Mouse (Mus musculus) CH12.LX (cell line): ENCODE measurements around the gene Hoxc4. TPM values are rescaled to one million over a fixed set of nuclear protein-coding genes. Genes with fewer than 3 reads are reported as not detected.

Source experiments
- DNase-seq: peaks from one replicate; pipeline ENCODE4 v3.0.0-alpha.2; 2013; ENCODE audit errors: extremely low read depth
- H3K27ac ChIP-seq: 2 replicates; pipeline ENCODE4 v1.5.1; 2012; ENCODE audit warnings: low read depth, mild to moderate bottlenecking, control low read depth, moderate library complexity; ENCODE audit not compliant: insufficient read depth
- H3K27me3 ChIP-seq: replicated peaks from 2 replicates; pipeline ENCODE3; 2012; ENCODE audit warnings: inconsistent platforms
- H3K36me3 ChIP-seq, 2 experiments: replicated peaks in 1 of 2; 2 replicates each; pipeline versions ENCODE3 to v1.6.1; 2012; ENCODE audit warnings: inconsistent platforms in 1 of 2, low read length in 1 of 2, mild to moderate bottlenecking in 1 of 2, mixed read lengths in 1 of 2, moderate library complexity in 1 of 2; ENCODE audit not compliant: control insufficient read depth in 1 of 2, insufficient read depth in 1 of 2
- H3K4me1 ChIP-seq, 2 experiments: 2 replicates each; pipeline ENCODE4 v1.6.1; 2012; ENCODE audit warnings: inconsistent platforms in 1 of 2, moderate library complexity in 1 of 2; ENCODE audit not compliant: insufficient read depth in 2 of 2, control insufficient read depth in 1 of 2
- H3K4me2 ChIP-seq: 2 replicates; pipeline ENCODE4 v1.6.1; 2012; ENCODE audit warnings: low read depth, mild to moderate bottlenecking, control low read depth; ENCODE audit not compliant: poor library complexity, insufficient read depth, severe bottlenecking
- H3K4me3 ChIP-seq, 3 experiments: fragments of 150-350 bp in 1 of 3; sonication (generic) in 1 of 3; replicated peaks in 1 of 3; 2 replicates each; pipeline versions ENCODE3 to v1.5.1; 2011 to 2012; ENCODE audit warnings: low read depth in 2 of 3, low read length in 2 of 3, mild to moderate bottlenecking in 2 of 3, moderate library complexity in 2 of 3, control low read depth in 1 of 3, improper control_type of control experiment in 1 of 3, inconsistent platforms in 1 of 3, mixed read lengths in 1 of 3; ENCODE audit not compliant: poor library complexity in 1 of 3
- H3K79me2 ChIP-seq: replicated peaks from 2 replicates; pipeline ENCODE4 v1.6.1; 2012; ENCODE audit warnings: mild to moderate bottlenecking, moderate library complexity; ENCODE audit not compliant: control insufficient read depth, poor library complexity, insufficient read depth, severe bottlenecking; ENCODE audit errors: extremely low read depth
- H3K9ac ChIP-seq: 2 replicates; pipeline ENCODE4 v1.6.1; 2012; ENCODE audit warnings: low read depth, mild to moderate bottlenecking, control low read depth, moderate library complexity; ENCODE audit not compliant: insufficient read depth
- H3K9me3 ChIP-seq: replicated peaks from 2 replicates; pipeline ENCODE3; 2012; ENCODE audit warnings: low read length, inconsistent platforms, mixed read lengths
- CHD1 ChIP-seq: IDR thresholded peaks from 2 replicates; pipeline ENCODE4 v1.6.1; 2012; ENCODE audit warnings: low read depth, low read length, improper control_type of control experiment, inconsistent platforms
- CHD2 ChIP-seq: IDR thresholded peaks from 2 replicates; pipeline ENCODE4 v1.6.1; 2011; ENCODE audit warnings: low read length, improper control_type of control experiment
- CTCF ChIP-seq, 2 experiments: IDR thresholded peaks in 1 of 2; conservative IDR thresholded peaks in 1 of 2; 2 replicates each; pipeline ENCODE4 v1.5.1; 2011 to 2012; ENCODE audit warnings: low read depth in 2 of 2, low read length in 2 of 2, improper control_type of control experiment in 1 of 2, inconsistent platforms in 1 of 2, mild to moderate bottlenecking in 1 of 2, moderate library complexity in 1 of 2
- GABPA ChIP-seq: IDR thresholded peaks from 2 replicates; pipeline ENCODE4 v1.6.1; 2012; ENCODE audit warnings: low read depth, low read length, improper control_type of control experiment, inconsistent platforms; ENCODE audit not compliant: insufficient replicate concordance
- MAX ChIP-seq: IDR thresholded peaks from 2 replicates; pipeline ENCODE4 v1.6.1; 2011; ENCODE audit warnings: low read length, improper control_type of control experiment
- MAZ ChIP-seq: IDR thresholded peaks from 2 replicates; pipeline ENCODE4 v1.6.1; 2012; ENCODE audit warnings: low read depth, mild to moderate bottlenecking, inconsistent platforms, low read length, improper control_type of control experiment, moderate library complexity
- MXI1 ChIP-seq: IDR thresholded peaks from 2 replicates; pipeline ENCODE4 v1.6.1; 2011; ENCODE audit warnings: mild to moderate bottlenecking, low read depth, low read length, improper control_type of control experiment
- MYC ChIP-seq: IDR thresholded peaks from 2 replicates; pipeline ENCODE4 v1.6.1; 2011; ENCODE audit warnings: low read depth, mild to moderate bottlenecking, improper control_type of control experiment, low read length
- POLR2A ChIP-seq: IDR thresholded peaks from 2 replicates; pipeline ENCODE4 v1.6.1; 2011; ENCODE audit warnings: low read depth, mild to moderate bottlenecking, improper control_type of control experiment, low read length
- SIN3A ChIP-seq: IDR thresholded peaks from 2 replicates; pipeline ENCODE4 v1.6.1; 2012; ENCODE audit warnings: low read length, improper control_type of control experiment, inconsistent platforms
- TBP ChIP-seq: conservative IDR thresholded peaks from 2 replicates; pipeline ENCODE4 v1.6.1; 2011; ENCODE audit warnings: low read depth, low read length, improper control_type of control experiment
- TCF12 ChIP-seq: IDR thresholded peaks from 2 replicates; pipeline ENCODE4 v1.6.1; 2014; ENCODE audit warnings: low read depth, mild to moderate bottlenecking, inconsistent platforms, low read length, improper control_type of control experiment
- UBTF ChIP-seq: IDR thresholded peaks from 2 replicates; pipeline ENCODE4 v1.6.1; 2012; ENCODE audit warnings: low read depth, mild to moderate bottlenecking, inconsistent platforms, low read length, improper control_type of control experiment, moderate library complexity
- USF1 ChIP-seq: IDR thresholded peaks from 2 replicates; pipeline ENCODE4 v1.6.1; 2014; ENCODE audit warnings: low read depth, mild to moderate bottlenecking, inconsistent platforms, low read length, improper control_type of control experiment
- dilution Hi-C: fragments of 300-500 bp; cut with MboI; formaldehyde crosslinking; loops from 2 replicates; pipeline ENCODE4 v1.14.3; 2020; ENCODE audit warnings: low sequenced_read_pairs; ENCODE audit not compliant: extremely low pct_unique_long_range_greater_than_20kb, extremely low pct_ligation_motif_present
- in situ Hi-C: fragments of 300-500 bp; cut with MboI; formaldehyde crosslinking; loops from 3 replicates; pipeline ENCODE4 v1.14.3; 2019; ENCODE audit warnings: low sequenced_read_pairs, low pct_ligation_motif_present, low pct_unique_long_range_greater_than_20kb, mixed read lengths
- polyA plus RNA-seq: library from polyadenylated mRNA; unstranded; fragments of >175 nt; gene quantifications from 2 replicates; pipeline ENCODE4 v1.2.1, GENCODE M21; 2012; ENCODE audit warnings: low read depth; ENCODE audit not compliant: insufficient read length
- total RNA-seq, 2 experiments: library from RNA; depleted of rRNA; stranded (reverse); fragments of 300-350 nt in 1 of 2; fragments of >200 nt in 1 of 2; gene quantifications; 2 replicates each; pipeline ENCODE4 v1.2.3; 2012 to 2014

Hoxc4 gene
- total and polyA plus RNA-seq, 3 experiments = 5.7 to 31.7 (median 8.6) TPM

DNA sequence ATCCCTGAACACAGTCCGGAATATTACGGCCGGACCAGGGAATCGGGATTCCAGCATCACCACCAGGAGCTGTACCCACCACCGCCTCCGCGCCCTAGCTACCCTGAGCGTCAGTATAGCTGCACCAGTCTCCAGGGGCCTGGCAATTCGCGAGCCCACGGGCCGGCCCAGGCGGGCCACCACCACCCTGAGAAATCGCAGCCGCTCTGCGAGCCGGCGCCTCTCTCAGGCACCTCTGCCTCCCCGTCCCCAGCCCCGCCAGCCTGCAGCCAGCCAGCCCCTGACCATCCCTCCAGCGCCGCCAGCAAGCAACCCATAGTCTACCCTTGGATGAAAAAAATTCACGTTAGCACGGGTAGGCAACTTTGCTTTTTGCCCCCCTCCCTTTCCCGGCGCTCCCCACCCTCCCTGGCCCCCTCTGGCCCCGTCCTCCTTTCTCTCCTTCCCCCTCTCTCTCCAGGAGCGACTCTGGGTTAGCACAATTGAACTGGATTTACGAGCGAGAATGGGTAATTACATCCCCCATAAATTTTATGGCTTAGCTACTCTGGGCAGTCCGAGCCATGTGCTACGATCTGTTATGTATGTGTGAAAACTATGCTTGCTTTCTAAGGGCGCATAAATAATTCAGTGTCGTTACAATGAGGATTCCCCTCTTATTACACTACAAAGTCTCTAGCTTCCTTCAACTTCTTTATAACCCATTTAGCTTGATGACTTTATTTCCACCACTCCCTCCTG, 16.2 kb downstream of the Hoxc4 start:
- Histone ChIP-seq H3K27ac (peak overlapping the region; percentile 25), H3K4me2 (peak overlapping the region; percentile 86), H3K79me2 (peaks cover 5% of the 10 kb centered on the region), H3K4me3 (peak overlapping the region; percentile 81 to 100 (median 85)), H3K9me3 (no peaks in the 10 kb centered on the region), H3K9ac (peak overlapping the region; percentile 90), H3K27me3 (no peaks in the 10 kb centered on the region), H3K36me3 (peaks cover 0 to 19% of the 10 kb centered on the region in 2 experiments), H3K4me1 (peaks cover 0 to 63% of the 10 kb centered on the region in 2 experiments; a peak in 2 of 4 replicates)
- dilution Hi-C loops (no loop called here), in situ Hi-C loops (no loop called here)
- peak; percentile 14 for DNase-seq
- peak; percentile 58; the same call in 1 of the 2 replicates for TF ChIP-seq MXI1
- no peak for TF ChIP-seq USF1
- peak; percentile 15; the same call in 1 of the 2 replicates for TF ChIP-seq SIN3A
- no peak for TF ChIP-seq GABPA
- TF ChIP-seq MAX = peak; percentile 17; the same call in 1 of the 2 replicates
- no peak for TF ChIP-seq CTCF (conservative IDR thresholded peaks at IDR 0.05 in 1 of 2, IDR thresholded peaks at IDR 0.05 in 1 of 2; ENCODE audit: low read depth in 2 of 2, low read length in 2 of 2)
- TF ChIP-seq TBP = no peak
- no peak for TF ChIP-seq MAZ
- TF ChIP-seq MYC = peak; percentile 69

DNA sequence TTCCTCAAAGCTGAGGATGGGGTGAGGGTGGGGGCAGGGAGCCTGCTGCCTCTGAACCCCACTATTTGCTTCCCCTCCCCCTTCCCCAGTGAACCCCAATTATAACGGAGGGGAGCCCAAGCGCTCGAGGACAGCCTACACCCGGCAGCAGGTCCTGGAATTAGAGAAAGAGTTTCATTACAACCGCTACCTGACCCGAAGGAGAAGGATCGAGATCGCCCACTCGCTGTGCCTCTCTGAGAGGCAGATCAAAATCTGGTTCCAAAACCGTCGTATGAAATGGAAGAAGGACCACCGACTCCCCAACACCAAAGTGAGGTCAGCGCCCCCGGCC, 16.8 kb downstream of the Hoxc4 start:
- Histone ChIP-seq H3K27ac (no peak overlapping the region), H3K79me2 (peaks cover 5% of the 10 kb centered on the region), H3K27me3 (no peaks in the 10 kb centered on the region), H3K4me2 (peak overlapping the region; percentile 86; the same call in 1 of the 2 replicates), H3K9me3 (no peaks in the 10 kb centered on the region), H3K4me3 (peak overlapping the region; percentile 81 to 100 (median 85)), H3K4me1 (peaks cover 0 to 64% of the 10 kb centered on the region in 2 experiments; a peak in 2 of 4 replicates), H3K9ac (peak overlapping the region; percentile 90), H3K36me3 (peaks cover 0 to 23% of the 10 kb centered on the region in 2 experiments)
- peak; percentile 24 for DNase-seq
- dilution Hi-C loops (no loop called here), in situ Hi-C loops (no loop called here)
- TF ChIP-seq UBTF = 0 out of 2 replicates have a peak, but pooled peaks have one; percentile 75
- peak; percentile 70 for TF ChIP-seq CHD2
- TF ChIP-seq POLR2A = 0 out of 2 replicates have a peak, but pooled peaks have one; percentile 14
- 0 out of 2 replicates have a peak, but pooled peaks have one; percentile 14 for TF ChIP-seq TCF12
- TF ChIP-seq CHD1 = peak; percentile 82; the same call in 1 of the 2 replicates
- TF ChIP-seq TBP = no peak
